Mouse (Mus musculus) lung, adult 2 months (tissue): ENCODE results near the gene Olfr295.

Experiments
- CTCF ChIP-seq: fragments of 200-500 bp; IDR thresholded peaks from 2 replicates; pipeline ENCODE4 v1.5.1; 2011; ENCODE audit warnings: mild to moderate bottlenecking, low read length, control low read depth; ENCODE audit not compliant: insufficient read depth
- POLR2A ChIP-seq: fragments of 200-500 bp; IDR thresholded peaks from 2 replicates; pipeline ENCODE4 v1.6.1; 2011; ENCODE audit warnings: low read depth, mild to moderate bottlenecking, control low read depth, low read length, borderline replicate concordance; ENCODE audit errors: extremely low read depth

- TF ChIP-seq POLR2A (no peak), CTCF (no peak)
Observed at GRCm38 (mm10) chr7:86616543-86616942, 32.9 kb downstream of the Olfr295 start, which contains the start of gene Olfr294.
